Mouse (Mus musculus) adrenal gland, adult 2 months (tissue): ENCODE data around the gene Muc4. TPM values are rescaled to one million over a fixed set of nuclear protein-coding genes. Genes with fewer than 3 reads are reported as not detected.

ENCODE experiments used
- DNase-seq: peaks from one replicate; pipeline ENCODE4 v3.0.0; 2021
- long read RNA-seq: library from polyadenylated mRNA; stranded (forward); transcript quantifications from one replicate; pipeline ENCODE4 v2.0.0, GENCODE M21; 2021
- polyA plus RNA-seq: library from polyadenylated mRNA; depleted of rRNA; stranded (reverse); fragments of >200 nt; gene quantifications from 2 replicates; pipeline ENCODE4 v1.2.3, GENCODE M21; 2012; rRNA removed
- total RNA-seq, 2 experiments: library from RNA; stranded (reverse); gene quantifications; 2 replicates each; pipeline ENCODE4 v1.2.3; 2021

Gene Muc4
- total RNA-seq, result not detected
- polyA plus RNA-seq, result not detected in 2 replicates
- long read RNA-seq, result 0 reads

- no peak for DNase-seq
Measured at GRCm38 (mm10) chr16:32735586-32735985, at the start of gene Muc4. Gene Muc4 (plus strand): TSS chr16:32735886.

GRCm38 (mm10) chr16:32685998-32686397, 49.7 kb upstream of the Muc4 start:
- no peak for DNase-seq

- DNase-seq, result no peak
Measured at GRCm38 (mm10) chr16:32687221-32687620, 48.5 kb upstream of the Muc4 start.

- peak; percentile 75 for DNase-seq
Measured at GRCm38 (mm10) chr16:32688770-32689169, 46.9 kb upstream of the Muc4 start.

GRCm38 (mm10) chr16:32689501-32689900, 46.2 kb upstream of the Muc4 start:
- peak; percentile 62 for DNase-seq

GRCm38 (mm10) chr16:32696841-32697464, 38.7 kb upstream of the Muc4 start:
- no peak for DNase-seq

GRCm38 (mm10) chr16:32697665-32698446, 37.8 kb upstream of the Muc4 start:
- peak; percentile 77 for DNase-seq

- DNase-seq, result no peak
Measured at GRCm38 (mm10) chr16:32698550-32698949, 37.1 kb upstream of the Muc4 start.

GRCm38 (mm10) chr16:32703312-32703912, 32.3 kb upstream of the Muc4 start:
- no peak for DNase-seq

GRCm38 (mm10) chr16:32705606-32706005, 30.1 kb upstream of the Muc4 start:
- no peak for DNase-seq

- no peak for DNase-seq
Measured at GRCm38 (mm10) chr16:32707111-32707823, 28.4 kb upstream of the Muc4 start.

GRCm38 (mm10) chr16:32707824-32708456, 27.7 kb upstream of the Muc4 start:
- no peak for DNase-seq

- DNase-seq, result no peak
Measured at GRCm38 (mm10) chr16:32708457-32709033, 27.1 kb upstream of the Muc4 start.

GRCm38 (mm10) chr16:32709116-32709515, 26.6 kb upstream of the Muc4 start:
- no peak for DNase-seq

GRCm38 (mm10) chr16:32710426-32711070, 25.1 kb upstream of the Muc4 start:
- DNase-seq, result no peak

- no peak for DNase-seq
Measured at GRCm38 (mm10) chr16:32712202-32712601, 23.5 kb upstream of the Muc4 start.

GRCm38 (mm10) chr16:32713556-32713955, 22.1 kb upstream of the Muc4 start:
- DNase-seq, result no peak

GRCm38 (mm10) chr16:32715364-32715763, 20.3 kb upstream of the Muc4 start:
- no peak for DNase-seq

GRCm38 (mm10) chr16:32723163-32723562, 12.5 kb upstream of the Muc4 start:
- no peak for DNase-seq

GRCm38 (mm10) chr16:32723767-32724166, 11.9 kb upstream of the Muc4 start:
- no peak for DNase-seq

GRCm38 (mm10) chr16:32724259-32724658, 11.4 kb upstream of the Muc4 start:
- peak; percentile 20 for DNase-seq
